Mouse (Mus musculus): ENCODE measurements around the gene Cd244a.

The Cd244a gene

GRCm38 (mm10) chr1:171647716-171648115 lies 88.7 kb downstream of the Cd244a start:
- no peak for DNase-seq (ENCODE audit: extremely low spot score, low spot score)

DNA sequence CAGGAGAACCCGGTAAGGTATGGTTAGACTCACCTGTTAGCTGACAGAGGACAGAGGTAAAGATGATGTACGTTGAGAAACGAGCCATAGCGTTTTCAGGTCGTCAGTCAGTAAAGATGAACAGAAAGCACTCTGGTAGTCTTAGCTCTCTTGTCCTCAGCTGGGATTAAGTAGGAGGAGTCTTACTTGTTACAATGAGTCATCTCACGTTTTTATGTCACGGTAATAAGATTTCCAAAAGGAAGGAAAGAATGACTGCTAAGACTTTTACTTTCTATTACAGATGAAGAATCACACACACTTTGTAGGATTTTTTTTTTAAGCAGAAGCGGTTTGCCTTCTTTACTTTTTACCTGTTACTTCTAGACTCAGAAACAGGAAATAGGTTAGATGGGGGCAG lies 89.8 kb downstream of the Cd244a start:
- DNase-seq (ENCODE audit: extremely low spot score, low spot score), result no peak

DNA sequence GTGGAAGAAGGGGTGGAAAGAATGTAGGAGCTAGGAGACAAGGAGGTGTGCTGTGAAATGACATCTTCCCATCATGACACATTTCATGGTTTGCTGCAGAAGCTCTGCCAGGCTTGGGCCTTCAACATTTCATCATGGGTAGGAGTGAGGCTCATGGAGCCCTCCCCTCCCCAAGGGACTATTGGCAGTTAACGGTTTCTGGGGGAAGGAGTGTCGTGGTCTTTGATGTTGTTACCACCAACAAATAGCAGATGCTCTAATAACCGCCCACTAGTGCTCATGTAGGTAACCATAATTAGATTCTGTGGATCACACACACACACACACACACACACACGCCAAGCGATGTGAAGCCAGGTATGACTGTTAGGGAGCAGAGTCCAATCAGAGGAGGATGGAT lies 93.7 kb downstream of the Cd244a start, which contains the start of gene Slamf7:
Gene Slamf7, minus strand, starts transcription at position 302 of the 400 bp plus-strand sequence.
- DNase-seq (ENCODE audit: extremely low spot score, low spot score), result no peak

DNA sequence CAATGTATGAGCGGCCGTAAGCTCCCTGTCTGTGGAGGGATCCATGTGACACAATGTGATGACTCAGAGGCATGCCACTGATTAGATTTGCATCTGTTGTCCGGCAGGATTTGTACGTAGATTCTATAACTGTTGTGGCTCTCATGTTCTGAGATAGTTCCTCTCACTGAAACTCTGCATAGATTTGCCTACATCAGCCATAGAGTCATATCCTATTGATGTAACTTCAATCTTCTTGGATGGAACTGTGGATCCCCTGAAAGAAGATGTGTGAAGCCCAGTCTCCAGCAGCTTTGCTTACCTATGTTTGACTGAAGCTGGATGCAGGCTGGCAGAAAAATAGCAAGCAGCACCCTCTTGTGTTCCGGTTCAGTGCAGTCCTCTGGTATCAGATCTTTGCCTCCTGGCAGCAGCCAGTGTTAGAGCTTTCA lies 99.6 kb downstream of the Cd244a start:
- no peak for DNase-seq (ENCODE audit: extremely low spot score, low spot score)

All from neural tube, embryonic 10.5 days (tissue).